Mouse (Mus musculus): Measurements from ENCODE around the gene Dennd4c. TPM values are rescaled to one million over a fixed set of nuclear protein-coding genes. Genes with fewer than 3 reads are reported as not detected.
A peak's percentile ranks its signal among the peaks of the same experiment; 100 is the strongest.

Gene Dennd4c
- polyA plus RNA-seq, 1 experiment from 2014 or later: 3.6 TPM

DNA sequence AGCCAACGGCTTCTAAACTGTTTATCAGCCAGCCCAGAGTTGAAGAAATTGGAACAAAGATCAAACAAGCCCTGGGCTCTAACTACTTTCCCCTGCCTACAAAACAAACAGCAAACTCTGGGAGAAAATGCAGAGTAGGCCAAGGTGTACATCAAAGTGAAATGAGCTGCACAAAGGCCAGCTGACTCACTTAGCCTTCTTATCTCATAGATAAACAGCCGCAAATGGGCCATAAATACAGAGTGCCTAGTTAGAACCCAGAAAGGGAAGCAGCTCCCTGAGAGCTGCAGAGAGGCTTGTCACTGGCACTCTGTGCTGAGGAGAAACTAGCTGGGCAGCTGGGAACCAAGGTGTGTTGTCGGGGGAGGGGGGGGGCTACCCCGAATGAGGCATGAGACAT, 23.2 kb upstream of the Dennd4c start:
- peak; percentile 60 for ATAC-seq
- WGBS: 6% methylated on average over 4 of the region's 4 CpGs
- Histone ChIP-seq H3K9ac (replicated peaks; ENCODE audit: low read depth) (no peak overlapping the region), H3K4me3 (ENCODE audit: low read depth, low read length) (no peak overlapping the region), H3K27me3 (replicated peaks; ENCODE audit: insufficient read depth, low read length) (no peaks in the 10 kb centered on the region), H3K9me3 (ENCODE audit: low read length) (no peaks in the 10 kb centered on the region), H3K36me3 (ENCODE audit: insufficient read depth, low read length) (no peaks in the 10 kb centered on the region), H3K4me1 (ENCODE audit: insufficient read depth, low read depth, low read length) (no peaks in the 10 kb centered on the region), H3K27ac (ENCODE audit: low read length) (no peak overlapping the region), H3K4me2 (replicated peaks; ENCODE audit: low read depth, low read length) (no peak overlapping the region)
- peak; percentile 39 for DNase-seq (ENCODE audit: low spot score)
- TF ChIP-seq CTCF (IDR thresholded peaks at IDR 0.05) (no peak), EP300 (IDR thresholded peaks at IDR 0.05) (no peak)

DNA sequence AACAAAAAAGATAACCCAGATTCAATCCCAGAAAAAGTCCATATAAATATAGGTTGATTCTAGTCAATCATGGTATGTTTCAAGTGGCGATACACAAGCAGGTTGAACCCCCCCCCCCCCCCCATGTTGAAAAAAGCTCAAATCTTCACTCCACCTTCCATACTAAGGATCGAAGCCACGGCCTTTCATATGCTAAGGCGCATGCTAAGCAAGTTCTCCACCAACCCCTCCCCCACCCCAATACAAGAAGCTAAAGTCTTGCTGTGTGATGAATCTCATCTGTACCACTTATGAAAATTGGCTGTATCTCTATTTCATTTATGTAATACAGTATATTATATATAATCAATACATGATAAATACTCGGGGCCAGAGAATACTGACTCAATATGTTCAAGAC, 22.2 kb upstream of the Dennd4c start:
- no peaks in the 10 kb centered on the region for H3K27me3 ChIP-seq (replicated peaks; ENCODE audit: insufficient read depth, low read length)
- no peak for TF ChIP-seq EP300 (IDR thresholded peaks at IDR 0.05)
- no peak for TF ChIP-seq CTCF (IDR thresholded peaks at IDR 0.05)
- H3K4me3 ChIP-seq (ENCODE audit: low read depth, low read length): no peak overlapping the region
- no peaks in the 10 kb centered on the region for H3K9me3 ChIP-seq (ENCODE audit: low read length)
- no peak overlapping the region for H3K27ac ChIP-seq (ENCODE audit: low read length)
- H3K4me2 ChIP-seq (replicated peaks; ENCODE audit: low read depth, low read length): no peak overlapping the region
- DNase-seq (ENCODE audit: low spot score): no peak
- no peak overlapping the region for H3K9ac ChIP-seq (replicated peaks; ENCODE audit: low read depth)
- ATAC-seq: no peak
- no peaks in the 10 kb centered on the region for H3K36me3 ChIP-seq (ENCODE audit: insufficient read depth, low read length)
- 90% methylated on average over 5 of the region's 5 CpGs for WGBS
- no peaks in the 10 kb centered on the region for H3K4me1 ChIP-seq (ENCODE audit: insufficient read depth, low read depth, low read length)

- Histone ChIP-seq H3K9me3 (ENCODE audit: low read length) (no peaks in the 10 kb centered on the region), H3K4me2 (replicated peaks; ENCODE audit: low read depth, low read length) (no peak overlapping the region), H3K36me3 (ENCODE audit: insufficient read depth, low read length) (no peaks in the 10 kb centered on the region), H3K27ac (ENCODE audit: low read length) (no peak overlapping the region), H3K4me3 (ENCODE audit: low read depth, low read length) (no peak overlapping the region), H3K4me1 (ENCODE audit: insufficient read depth, low read depth, low read length) (no peaks in the 10 kb centered on the region), H3K9ac (replicated peaks; ENCODE audit: low read depth) (no peak overlapping the region), H3K27me3 (replicated peaks; ENCODE audit: insufficient read depth, low read length) (no peaks in the 10 kb centered on the region)
- TF ChIP-seq CTCF (IDR thresholded peaks at IDR 0.05): no peak
- no peak for TF ChIP-seq EP300 (IDR thresholded peaks at IDR 0.05)
- ATAC-seq (no peak), DNase-seq (ENCODE audit: low spot score) (no peak)
- 52% methylated on average over 6 of the region's 6 CpGs for WGBS
Observed at GRCm38 (mm10) chr4:86729829-86730228, 18.5 kb upstream of the Dennd4c start.

GRCm38 (mm10) chr4:86734088-86734841, 14.1 kb upstream of the Dennd4c start:
- H3K4me1 ChIP-seq (ENCODE audit: insufficient read depth, low read depth, low read length): no peaks in the 10 kb centered on the region
- WGBS: 77% methylated on average over 19 of the region's 19 CpGs

GRCm38 (mm10) chr4:86739308-86739993, 8.9 kb upstream of the Dennd4c start:
- WGBS: 44% methylated on average over 5 of the region's 5 CpGs
- Histone ChIP-seq H3K4me3 (ENCODE audit: low read depth, low read length) (no peak overlapping the region), H3K4me2 (replicated peaks; ENCODE audit: low read depth, low read length) (no peak overlapping the region), H3K9me3 (ENCODE audit: low read length) (no peaks in the 10 kb centered on the region), H3K4me1 (ENCODE audit: insufficient read depth, low read depth, low read length) (no peaks in the 10 kb centered on the region), H3K27me3 (replicated peaks; ENCODE audit: insufficient read depth, low read length) (no peaks in the 10 kb centered on the region), H3K27ac (ENCODE audit: low read length) (no peak overlapping the region), H3K9ac (replicated peaks; ENCODE audit: low read depth) (no peak overlapping the region), H3K36me3 (ENCODE audit: insufficient read depth, low read length) (no peaks in the 10 kb centered on the region)
- DNase-seq (ENCODE audit: low spot score) (no peak), ATAC-seq (0 out of 2 replicates have a peak, but pooled peaks have one; percentile 9)
- TF ChIP-seq CTCF (IDR thresholded peaks at IDR 0.05): no peak
- TF ChIP-seq EP300 (IDR thresholded peaks at IDR 0.05): no peak

More at GRCm38 (mm10) chr4:86734088-86734841, 14.1 kb upstream of the Dennd4c start:
- DNase-seq (ENCODE audit: low spot score): no peak
- Histone ChIP-seq H3K27ac (ENCODE audit: low read length) (no peak overlapping the region), H3K27me3 (replicated peaks; ENCODE audit: insufficient read depth, low read length) (no peaks in the 10 kb centered on the region), H3K36me3 (ENCODE audit: insufficient read depth, low read length) (no peaks in the 10 kb centered on the region), H3K4me3 (ENCODE audit: low read depth, low read length) (no peak overlapping the region), H3K9ac (replicated peaks; ENCODE audit: low read depth) (no peak overlapping the region), H3K9me3 (ENCODE audit: low read length) (no peaks in the 10 kb centered on the region), H3K4me2 (replicated peaks; ENCODE audit: low read depth, low read length) (no peak overlapping the region)
- no peak for ATAC-seq
- TF ChIP-seq EP300 (IDR thresholded peaks at IDR 0.05): no peak
- no peak for TF ChIP-seq CTCF (IDR thresholded peaks at IDR 0.05)

DNA sequence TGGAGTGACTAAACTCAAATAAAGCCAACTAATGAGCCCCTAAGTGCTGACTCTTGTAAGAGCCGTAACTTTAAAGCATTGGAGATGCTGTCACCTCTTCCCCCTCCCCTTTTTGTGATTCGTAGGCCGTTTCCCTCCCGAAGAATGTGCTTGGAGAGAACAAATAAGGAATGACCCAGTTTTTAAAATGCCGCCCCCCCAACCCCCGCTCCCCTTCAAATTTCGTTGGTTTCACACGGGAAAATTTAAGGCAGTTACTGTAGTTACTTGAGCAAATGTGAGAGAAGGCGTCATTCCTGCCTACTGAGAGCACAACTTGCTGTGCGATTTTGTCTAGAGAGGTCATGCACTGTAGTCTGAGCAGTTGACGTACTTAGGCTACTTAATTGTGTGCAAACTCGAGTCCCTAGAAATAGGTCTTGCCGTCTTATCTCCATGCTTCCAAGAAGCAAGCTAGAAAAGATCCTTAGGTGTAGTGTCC, 1.0 kb downstream of the Dennd4c start:
- no peak for ATAC-seq

More for the DNA sequence above, 1.0 kb downstream of the Dennd4c start:
- Histone ChIP-seq H3K4me2 (replicated peaks; ENCODE audit: low read depth, low read length) (peak overlapping the region; percentile 81), H3K27me3 (replicated peaks; ENCODE audit: insufficient read depth, low read length) (no peaks in the 10 kb centered on the region), H3K27ac (ENCODE audit: low read length) (peak overlapping the region; percentile 93), H3K9ac (replicated peaks; ENCODE audit: low read depth) (peak overlapping the region; percentile 95), H3K4me3 (ENCODE audit: low read depth, low read length) (peak overlapping the region; percentile 99), H3K4me1 (ENCODE audit: insufficient read depth, low read depth, low read length) (0 out of 2 replicates have a peak, but pooled peaks cover 7% of the 10 kb centered on the region), H3K36me3 (ENCODE audit: insufficient read depth, low read length) (no peaks in the 10 kb centered on the region), H3K9me3 (ENCODE audit: low read length) (no peaks in the 10 kb centered on the region)
- WGBS: 2% methylated on average over 13 of the region's 13 CpGs
- peak; percentile 63 for DNase-seq (ENCODE audit: low spot score)
- TF ChIP-seq EP300 (IDR thresholded peaks at IDR 0.05) (no peak), CTCF (IDR thresholded peaks at IDR 0.05) (no peak)
